Mouse (Mus musculus): Measurements from ENCODE around the gene Ap4b1. TPM values are rescaled to one million over a fixed set of nuclear protein-coding genes. Genes with fewer than 3 reads are reported as not detected.

Gene Ap4b1
- 33.9 and 36.2 TPM in 2 replicates for polyA plus RNA-seq (2012; rRNA removed)

DNA sequence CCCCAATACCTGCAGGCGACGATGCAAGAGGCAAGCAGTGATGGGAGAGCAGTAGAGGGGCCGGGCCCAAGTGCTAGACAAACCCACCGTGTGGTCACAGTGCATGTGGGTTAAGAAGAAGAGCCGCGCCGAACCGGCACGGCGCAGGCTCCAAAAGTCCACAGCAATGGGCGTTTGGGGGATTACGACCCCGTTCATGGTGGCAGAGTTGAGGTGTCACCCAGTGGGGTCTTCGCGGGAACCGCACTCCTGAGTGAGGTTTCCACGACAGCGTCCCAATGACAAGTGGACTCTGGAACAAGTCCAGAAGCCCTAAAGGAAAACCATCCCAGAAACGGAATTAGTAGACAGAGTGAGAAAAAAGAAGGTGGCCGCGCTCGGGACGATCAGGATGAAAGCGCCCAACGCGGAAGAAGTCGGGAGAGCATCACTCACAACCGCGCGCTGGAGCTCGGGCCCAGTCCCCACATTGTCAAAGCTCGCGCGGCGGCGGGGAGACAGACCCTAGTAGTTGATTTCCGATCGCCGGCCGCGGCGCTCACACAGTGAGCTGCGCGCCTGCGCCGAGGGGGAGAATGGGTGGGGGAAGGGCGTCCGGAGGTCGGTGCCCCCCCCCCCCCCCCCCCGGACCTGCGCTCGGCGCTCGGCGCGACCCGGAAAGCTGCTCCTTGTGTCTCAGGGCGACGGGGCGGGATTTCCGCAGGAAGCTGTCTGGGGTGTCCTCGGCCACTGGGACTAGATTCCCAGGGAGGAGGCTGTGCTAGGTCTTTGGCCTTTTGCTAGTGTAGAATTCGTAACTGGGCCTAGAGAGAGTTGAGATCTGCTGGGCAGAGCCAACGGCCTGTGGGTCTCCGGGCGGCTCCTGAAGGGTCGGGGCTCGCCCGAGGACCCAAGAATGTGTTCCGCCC, at the start of gene Ap4b1, which contains the start of the genes Dclre1b and Gm43064:
Ap4b1 (plus strand) TSS at position 630 of the 908 bp plus-strand sequence.
Dclre1b (minus strand) TSS at position 554 of the 908 bp plus-strand sequence.
Gm43064 (plus strand) TSS at position 683 of the 908 bp plus-strand sequence.
- TF ChIP-seq CTCF (IDR thresholded peaks at IDR 0.05; ENCODE audit: control insufficient read depth, insufficient read depth, insufficient replicate concordance, low read depth, low read length) (no peak), POLR2A (IDR thresholded peaks at IDR 0.05; ENCODE audit: control insufficient read depth, low read depth, low read length) (peak; percentile 78)
- peak within 1 kb of the TSS; percentile 97 for H3K4me3 ChIP-seq (ENCODE audit: control insufficient read depth, low read depth, low read length)
- no peaks in the 10 kb centered on the region; the same call in 1 of the 2 replicates for H3K4me1 ChIP-seq (ENCODE audit: control insufficient read depth, insufficient read depth, low read length)

DNA sequence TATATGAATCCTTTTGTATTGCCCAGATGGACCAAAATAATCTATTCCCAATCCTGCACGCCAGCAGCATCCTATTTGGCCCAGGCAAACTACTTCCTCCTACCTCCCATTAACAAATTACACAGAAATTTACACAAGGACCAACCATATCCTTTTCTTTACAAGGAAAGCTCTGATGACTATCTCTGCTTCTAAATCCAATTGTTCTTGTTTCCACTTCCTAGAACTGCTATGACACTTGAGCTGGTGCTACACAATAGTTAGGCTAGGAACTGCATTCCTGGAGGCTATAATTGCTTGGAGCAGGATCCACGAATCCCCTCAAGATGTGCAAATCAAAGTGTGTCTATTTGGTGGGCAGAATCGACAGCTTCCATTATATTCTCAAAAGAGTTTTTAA, 42.5 kb upstream of the Ap4b1 start:
- Histone ChIP-seq H3K27ac (ENCODE audit: control insufficient read depth, insufficient read depth, low read depth, low read length) (no peak overlapping the region), H3K27me3 (ENCODE audit: control insufficient read depth, insufficient read depth, low read length) (no peaks in the 10 kb centered on the region), H3K36me3 (ENCODE audit: control insufficient read depth, insufficient read depth, low read length) (no peaks in the 10 kb centered on the region), H3K4me3 (ENCODE audit: control insufficient read depth, low read depth, low read length) (no peak overlapping the region), H3K4me1 (ENCODE audit: control insufficient read depth, insufficient read depth, low read length) (peaks cover 3% of the 10 kb centered on the region; the same call in 1 of the 2 replicates)
- TF ChIP-seq POLR2A (IDR thresholded peaks at IDR 0.05; ENCODE audit: control insufficient read depth, low read depth, low read length) = no peak
- TF ChIP-seq CTCF (IDR thresholded peaks at IDR 0.05; ENCODE audit: control insufficient read depth, insufficient read depth, insufficient replicate concordance, low read depth, low read length) = no peak

More for the DNA sequence above, at the start of gene Ap4b1, which contains the start of the genes Dclre1b and Gm43064:
- Histone ChIP-seq H3K36me3 (ENCODE audit: control insufficient read depth, insufficient read depth, low read length) (0 out of 2 replicates have a peak, but pooled peaks cover 2% of the 10 kb centered on the region), H3K27me3 (ENCODE audit: control insufficient read depth, insufficient read depth, low read length) (no peaks in the 10 kb centered on the region), H3K27ac (ENCODE audit: control insufficient read depth, insufficient read depth, low read depth, low read length) (peak within 1 kb of the TSS; percentile 95)

DNA sequence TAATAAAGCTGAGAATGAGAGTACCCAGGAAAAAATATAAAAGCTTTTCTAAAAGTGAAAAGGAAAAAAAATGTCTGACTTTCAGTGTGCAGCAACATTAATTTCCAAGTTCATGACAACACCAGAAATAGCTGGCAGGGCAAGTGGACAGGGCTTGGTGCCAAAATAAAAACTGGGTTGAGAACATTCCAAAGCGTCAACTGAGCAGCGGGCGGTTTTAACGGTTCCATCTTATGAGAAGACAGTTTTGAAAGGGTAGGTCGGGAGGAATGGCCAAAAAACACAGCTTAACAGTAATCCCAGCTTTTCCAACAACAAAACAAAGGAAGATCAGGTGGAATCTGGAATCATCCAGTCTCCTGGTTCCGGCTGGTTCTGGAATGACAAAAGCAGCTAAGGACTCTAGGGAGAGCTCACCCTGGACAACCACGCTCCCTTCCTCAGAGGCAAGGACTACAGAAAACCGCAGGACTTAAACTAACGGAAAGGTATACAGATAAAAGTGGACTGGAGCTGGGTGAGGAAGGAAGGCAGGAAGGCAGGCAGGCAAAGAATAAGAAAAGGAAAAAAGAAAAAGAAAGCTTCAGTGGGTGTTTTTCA, 37.7 kb upstream of the Ap4b1 start:
- H3K27me3 ChIP-seq (ENCODE audit: control insufficient read depth, insufficient read depth, low read length) = no peaks in the 10 kb centered on the region
- no peak; the same call in 1 of the 2 replicates for TF ChIP-seq POLR2A (IDR thresholded peaks at IDR 0.05; ENCODE audit: control insufficient read depth, low read depth, low read length)
- no peak for TF ChIP-seq CTCF (IDR thresholded peaks at IDR 0.05; ENCODE audit: control insufficient read depth, insufficient read depth, insufficient replicate concordance, low read depth, low read length)
- H3K4me1 ChIP-seq (ENCODE audit: control insufficient read depth, insufficient read depth, low read length) = peaks cover 6% of the 10 kb centered on the region; the same call in 1 of the 2 replicates
- H3K27ac ChIP-seq (ENCODE audit: control insufficient read depth, insufficient read depth, low read depth, low read length) = peak overlapping the region; percentile 62
- peak overlapping the region; percentile 76 for H3K4me3 ChIP-seq (ENCODE audit: control insufficient read depth, low read depth, low read length)
- H3K36me3 ChIP-seq (ENCODE audit: control insufficient read depth, insufficient read depth, low read length) = peaks cover 1% of the 10 kb centered on the region; the same call in 1 of the 2 replicates

DNA sequence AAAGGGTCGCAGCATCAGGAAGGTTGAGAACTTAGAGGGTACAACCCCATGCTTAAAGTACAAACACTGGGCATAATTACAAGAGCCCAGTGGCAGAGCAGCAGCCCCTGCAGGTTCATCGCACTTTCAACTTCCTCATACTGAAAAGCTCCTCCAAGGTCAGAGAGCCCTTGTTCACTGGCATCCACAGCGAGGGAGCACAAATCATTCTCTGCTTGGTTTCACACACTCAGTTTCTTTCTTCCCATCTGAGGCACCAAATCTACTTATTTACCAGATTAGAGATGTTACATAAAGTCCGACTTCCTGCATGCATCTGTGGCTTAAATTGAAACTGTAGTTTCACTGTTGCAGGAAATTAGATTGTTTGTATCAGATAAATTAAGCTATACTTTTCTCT, 36.5 kb upstream of the Ap4b1 start:
- H3K4me1 ChIP-seq (ENCODE audit: control insufficient read depth, insufficient read depth, low read length) = peaks cover 6% of the 10 kb centered on the region; the same call in 1 of the 2 replicates
- H3K27me3 ChIP-seq (ENCODE audit: control insufficient read depth, insufficient read depth, low read length) = no peaks in the 10 kb centered on the region
- TF ChIP-seq POLR2A (IDR thresholded peaks at IDR 0.05; ENCODE audit: control insufficient read depth, low read depth, low read length) = no peak
- no peak for TF ChIP-seq CTCF (IDR thresholded peaks at IDR 0.05; ENCODE audit: control insufficient read depth, insufficient read depth, insufficient replicate concordance, low read depth, low read length)
- peaks cover 1% of the 10 kb centered on the region; the same call in 1 of the 2 replicates for H3K36me3 ChIP-seq (ENCODE audit: control insufficient read depth, insufficient read depth, low read length)
- no peak overlapping the region for H3K27ac ChIP-seq (ENCODE audit: control insufficient read depth, insufficient read depth, low read depth, low read length)
- H3K4me3 ChIP-seq (ENCODE audit: control insufficient read depth, low read depth, low read length) = peak overlapping the region; percentile 65

DNA sequence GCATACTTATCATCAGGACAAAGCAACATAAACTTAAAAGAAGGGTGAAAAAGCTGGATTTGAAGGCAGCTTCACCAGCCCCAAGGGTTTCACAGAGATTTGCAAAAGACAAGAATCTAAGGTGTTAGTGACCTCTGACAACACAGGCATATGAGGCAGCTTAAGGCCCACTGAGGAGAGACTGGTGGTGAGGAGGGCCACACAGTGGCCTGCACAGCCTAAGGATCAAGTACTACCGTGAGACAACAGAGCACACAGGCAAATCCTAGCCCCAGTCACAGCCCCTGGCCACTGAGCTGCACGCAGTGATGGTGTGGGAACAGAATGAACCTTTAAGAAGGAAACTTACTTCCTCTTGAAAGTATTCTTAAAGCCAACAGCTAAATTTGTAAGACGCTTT, 35.8 kb upstream of the Ap4b1 start:
- peak overlapping the region; percentile 34; the same call in 1 of the 2 replicates for H3K27ac ChIP-seq (ENCODE audit: control insufficient read depth, insufficient read depth, low read depth, low read length)

DNA sequence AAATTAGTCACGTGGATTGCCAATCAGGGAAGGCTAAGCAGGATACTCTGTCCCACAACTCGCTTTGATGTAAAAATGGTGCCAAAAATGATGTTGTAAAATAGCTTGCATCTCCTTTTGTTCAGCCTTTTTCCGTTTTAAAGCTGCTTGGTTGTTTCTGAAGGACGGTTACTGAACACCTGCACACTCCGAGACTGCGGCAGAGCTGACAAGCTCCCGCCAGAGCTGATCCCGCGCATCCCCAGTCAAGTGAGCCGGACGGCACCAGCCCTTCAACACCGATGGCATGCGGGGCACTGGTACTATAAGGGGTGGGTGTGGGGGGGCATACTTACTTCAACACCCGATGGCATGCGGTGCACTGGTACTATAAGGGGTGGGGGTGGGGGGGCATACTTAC, 35.3 kb upstream of the Ap4b1 start:
- H3K4me1 ChIP-seq (ENCODE audit: control insufficient read depth, insufficient read depth, low read length) = peaks cover 6% of the 10 kb centered on the region; the same call in 1 of the 2 replicates
- no peak overlapping the region for H3K4me3 ChIP-seq (ENCODE audit: control insufficient read depth, low read depth, low read length)
- no peaks in the 10 kb centered on the region for H3K27me3 ChIP-seq (ENCODE audit: control insufficient read depth, insufficient read depth, low read length)
- H3K27ac ChIP-seq (ENCODE audit: control insufficient read depth, insufficient read depth, low read depth, low read length) = no peak overlapping the region
- H3K36me3 ChIP-seq (ENCODE audit: control insufficient read depth, insufficient read depth, low read length) = peaks cover 1% of the 10 kb centered on the region; the same call in 1 of the 2 replicates
- TF ChIP-seq POLR2A (IDR thresholded peaks at IDR 0.05; ENCODE audit: control insufficient read depth, low read depth, low read length) (no peak), CTCF (IDR thresholded peaks at IDR 0.05; ENCODE audit: control insufficient read depth, insufficient read depth, insufficient replicate concordance, low read depth, low read length) (no peak)

More for the DNA sequence above, 35.8 kb upstream of the Ap4b1 start:
- Histone ChIP-seq H3K4me1 (ENCODE audit: control insufficient read depth, insufficient read depth, low read length) (peaks cover 6% of the 10 kb centered on the region; the same call in 1 of the 2 replicates), H3K27me3 (ENCODE audit: control insufficient read depth, insufficient read depth, low read length) (no peaks in the 10 kb centered on the region), H3K36me3 (ENCODE audit: control insufficient read depth, insufficient read depth, low read length) (peaks cover 1% of the 10 kb centered on the region; the same call in 1 of the 2 replicates), H3K4me3 (ENCODE audit: control insufficient read depth, low read depth, low read length) (peak overlapping the region; percentile 57)
- TF ChIP-seq CTCF (IDR thresholded peaks at IDR 0.05; ENCODE audit: control insufficient read depth, insufficient read depth, insufficient replicate concordance, low read depth, low read length) (no peak), POLR2A (IDR thresholded peaks at IDR 0.05; ENCODE audit: control insufficient read depth, low read depth, low read length) (no peak)

All from testis, adult 2 months (tissue).